Mouse (Mus musculus) adrenal gland, postnatal 4 days (tissue): ENCODE data around the gene Rap1gap. TPM values are rescaled to one million over a fixed set of nuclear protein-coding genes. Genes with fewer than 3 reads are reported as not detected.
A peak's percentile ranks its signal among the peaks of the same experiment; 100 is the strongest.

Experiments used
- DNase-seq, 2 experiments: peaks; one replicate each; pipeline ENCODE4 v3.0.0; 2021 to 2022; ENCODE audit warnings: low spot score in 2 of 2, mixed read lengths in 2 of 2
- total RNA-seq, 2 experiments: library from RNA; stranded (reverse); gene quantifications; 2 replicates each; pipeline ENCODE4 v1.2.3; 2021

Gene Rap1gap
- total RNA-seq, 2 experiments from 2014 or later, result 83.5 to 96.1 TPM

DNA sequence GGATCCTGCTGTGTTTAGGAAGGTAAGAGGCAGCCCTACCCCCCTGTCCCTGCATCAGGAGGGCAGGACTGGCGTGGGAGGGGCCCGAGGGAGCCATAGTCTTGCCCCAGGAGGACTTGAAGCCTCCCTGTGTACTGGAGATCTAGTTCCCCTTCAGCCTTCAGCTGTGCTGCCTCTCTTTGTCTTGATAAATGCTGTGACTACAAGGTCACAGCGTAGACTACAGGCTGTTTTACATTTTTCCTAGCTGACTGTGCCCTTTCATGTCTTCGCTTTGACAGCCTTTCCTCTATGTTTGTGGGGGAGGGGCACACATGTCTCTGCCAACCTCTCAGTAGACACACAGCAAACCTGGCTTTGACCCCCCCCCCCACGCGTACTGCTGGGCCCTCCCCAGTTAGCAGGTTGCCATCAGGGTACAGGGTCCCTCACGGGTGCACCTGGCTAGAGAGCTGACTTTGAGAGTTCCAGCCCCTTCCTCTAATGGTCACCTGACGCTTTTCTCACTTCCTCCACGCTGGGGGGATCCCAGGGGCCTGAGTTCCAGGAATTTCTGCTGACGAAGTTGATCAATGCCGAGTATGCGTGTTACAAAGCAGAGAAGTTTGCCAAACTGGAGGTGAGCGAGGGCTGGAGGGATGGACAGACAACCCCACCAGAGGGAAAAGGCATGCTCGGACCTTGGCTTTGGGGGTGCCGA, 55.0 kb downstream of the Rap1gap start:
- no peak for DNase-seq

GRCm38 (mm10) chr4:137721563-137721962, 57.0 kb downstream of the Rap1gap start:
- no peak for DNase-seq

GRCm38 (mm10) chr4:137722230-137722629, 57.7 kb downstream of the Rap1gap start:
- no peak for DNase-seq

DNA sequence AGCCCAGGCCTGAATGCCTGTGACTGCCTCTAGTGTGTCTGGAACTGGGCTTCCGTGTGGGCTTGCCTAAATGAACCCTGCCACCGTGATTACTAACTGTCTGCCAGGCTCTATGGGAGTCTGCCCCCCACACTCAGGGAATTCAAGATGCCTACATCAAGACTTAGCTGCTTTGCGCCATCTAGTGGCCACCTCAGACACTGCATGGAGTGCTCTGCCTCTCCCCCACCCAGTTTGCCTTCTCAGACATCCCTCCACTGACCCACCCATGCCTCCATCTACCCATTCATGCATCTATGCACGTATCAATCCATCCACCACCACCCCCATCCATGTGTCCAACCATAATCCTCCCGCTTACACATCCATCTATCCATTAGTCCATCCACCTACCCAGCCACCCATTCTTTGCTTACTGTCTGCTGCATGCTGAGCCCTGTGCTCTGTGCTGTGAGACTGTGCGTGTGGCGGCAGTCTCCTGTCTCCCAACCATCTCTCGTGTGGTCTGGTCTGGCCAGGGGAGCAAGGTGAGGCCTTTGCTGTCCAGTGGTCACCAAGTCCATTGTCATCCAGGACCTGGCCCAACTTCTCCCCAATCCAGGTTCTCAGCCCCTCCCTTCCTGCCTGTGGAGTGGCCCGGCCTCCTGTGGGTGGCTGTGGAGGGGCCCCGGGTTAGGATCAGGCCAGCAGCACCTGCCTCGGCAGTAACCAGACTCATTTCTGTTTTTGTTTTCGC, 58.3 kb downstream of the Rap1gap start:
- DNase-seq, result peak in 1 of 2 experiments; percentile 55

- DNase-seq, result no peak
Observed at GRCm38 (mm10) chr4:137723527-137723926, 59.0 kb downstream of the Rap1gap start.

- no peak for DNase-seq
Observed at GRCm38 (mm10) chr4:137724212-137724611, 59.7 kb downstream of the Rap1gap start.

DNA sequence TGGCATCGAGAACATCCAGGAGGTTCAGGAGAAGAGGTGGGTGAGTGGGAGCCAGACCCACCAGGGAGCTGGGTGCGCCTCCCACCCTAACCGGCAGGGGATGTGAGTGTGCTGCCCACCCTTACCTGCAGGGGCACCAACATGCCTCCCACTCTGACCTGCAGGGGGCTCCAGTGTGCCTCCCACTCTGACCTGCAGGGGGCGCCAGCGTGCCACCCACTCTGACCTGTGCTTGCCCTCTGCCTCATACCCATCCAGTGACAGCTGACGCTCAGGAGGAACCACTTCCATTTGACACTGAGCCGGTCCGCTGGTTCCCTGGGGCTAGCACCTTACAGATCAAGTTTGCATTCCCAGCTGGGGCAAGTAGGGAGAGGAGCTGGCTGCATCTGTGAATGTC, 60.2 kb downstream of the Rap1gap start:
- peak; percentile 55 to 62 for DNase-seq

DNA sequence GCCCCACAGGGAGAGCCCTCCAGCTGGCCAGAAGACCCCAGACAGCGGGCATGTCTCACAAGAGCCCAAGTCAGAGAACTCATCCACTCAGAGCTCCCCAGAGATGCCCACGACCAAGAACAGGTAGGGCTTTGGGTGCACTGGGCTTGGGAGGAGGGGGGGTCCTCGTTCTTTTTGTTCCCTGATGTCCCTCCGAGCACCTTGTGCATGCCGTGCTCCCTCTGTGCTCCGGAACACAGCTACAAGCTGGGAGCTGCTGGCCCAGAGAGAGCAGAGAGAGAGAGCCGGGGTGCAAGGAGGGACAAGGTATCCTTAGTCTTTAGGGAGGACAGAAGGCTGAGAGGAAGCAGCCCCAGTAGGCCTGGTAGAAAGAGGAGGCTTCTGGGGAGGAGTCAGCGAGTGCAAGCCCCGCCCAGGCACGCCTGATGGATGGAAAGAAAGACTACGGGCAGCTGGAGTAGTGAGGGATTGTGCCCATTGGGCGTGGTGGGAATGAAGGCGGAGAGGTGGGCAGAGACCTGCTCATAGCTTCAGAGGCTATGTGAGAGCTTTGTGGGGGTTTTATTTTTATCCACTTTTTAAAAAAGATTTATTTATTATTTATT, 61.1 kb downstream of the Rap1gap start:
- no peak for DNase-seq

DNA sequence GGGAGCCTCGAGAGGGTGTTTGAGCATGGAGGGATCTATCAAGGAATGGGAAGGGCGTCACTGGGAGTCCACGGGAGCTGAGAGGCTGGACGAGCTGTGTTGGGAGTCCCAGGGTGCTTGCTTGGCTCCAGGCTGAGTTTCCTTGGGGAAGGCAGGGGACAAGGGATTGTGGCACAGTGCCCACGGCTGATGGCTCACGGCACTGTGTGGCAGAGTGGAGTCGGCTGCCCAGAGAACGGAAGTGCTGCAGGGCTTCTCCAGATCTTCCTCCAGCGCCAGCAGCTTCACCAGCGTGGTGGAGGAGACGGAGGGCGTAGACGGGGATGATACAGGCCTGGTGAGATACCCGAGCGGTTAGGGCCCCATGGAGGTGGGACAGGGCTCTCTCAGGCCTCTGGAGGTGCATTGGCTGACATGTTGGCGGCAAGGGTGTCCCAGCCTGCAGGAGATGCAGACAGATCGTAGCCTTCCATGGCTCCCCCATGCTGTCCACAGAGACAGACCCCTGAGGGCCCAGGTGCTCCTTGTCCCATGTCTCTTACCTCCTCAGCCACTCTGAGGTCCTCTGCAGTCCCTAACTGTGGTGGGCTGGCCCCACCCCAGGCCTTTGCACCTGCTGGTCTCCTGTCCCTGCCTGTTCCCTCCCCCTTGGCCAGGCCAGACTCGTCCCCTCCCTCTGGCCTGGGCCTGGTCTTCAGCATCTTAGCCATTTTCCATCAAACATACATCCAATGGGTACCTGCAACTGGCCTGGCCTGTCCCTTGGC, 62.4 kb downstream of the Rap1gap start:
- no peak for DNase-seq

GRCm38 (mm10) chr4:137727506-137728187, 63.1 kb downstream of the Rap1gap start:
- no peak for DNase-seq

DNA sequence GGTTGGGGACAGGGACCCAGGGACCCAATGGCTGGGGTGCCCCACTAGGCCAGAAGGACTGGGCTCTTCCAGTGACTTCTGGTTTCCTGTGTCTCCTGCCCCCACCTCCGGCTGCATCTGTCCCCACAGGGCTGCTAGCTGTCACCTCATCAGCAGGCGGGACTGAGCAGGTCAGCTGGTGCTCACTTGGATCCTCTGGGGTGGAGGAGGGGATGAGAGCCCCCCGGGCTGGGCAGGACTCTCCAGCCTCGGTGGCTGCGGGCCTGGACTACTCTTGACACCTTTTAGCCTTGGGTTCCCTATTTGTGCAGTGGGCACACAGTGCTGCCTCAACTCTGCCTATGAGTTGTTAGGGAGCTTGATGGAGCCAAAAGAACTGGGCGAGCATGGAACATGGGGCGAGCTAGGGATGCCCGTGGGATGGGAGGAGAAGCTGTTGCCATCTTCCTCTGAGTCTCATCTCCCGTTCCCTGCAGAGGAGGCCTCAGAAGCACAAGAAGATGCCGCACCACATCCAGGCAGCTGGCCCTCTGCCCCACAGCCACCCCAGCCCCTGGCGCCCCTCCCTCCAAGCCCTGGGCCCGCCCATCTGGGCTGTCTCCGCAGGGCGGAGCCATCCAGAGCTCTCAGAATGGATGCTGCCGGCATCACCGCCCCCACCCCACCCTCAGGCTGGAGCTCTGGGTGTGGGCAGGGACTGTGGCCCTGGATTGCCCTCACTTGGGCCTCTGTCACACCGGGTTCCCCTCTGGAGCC, 64.1 kb downstream of the Rap1gap start:
- no peak for DNase-seq

DNA sequence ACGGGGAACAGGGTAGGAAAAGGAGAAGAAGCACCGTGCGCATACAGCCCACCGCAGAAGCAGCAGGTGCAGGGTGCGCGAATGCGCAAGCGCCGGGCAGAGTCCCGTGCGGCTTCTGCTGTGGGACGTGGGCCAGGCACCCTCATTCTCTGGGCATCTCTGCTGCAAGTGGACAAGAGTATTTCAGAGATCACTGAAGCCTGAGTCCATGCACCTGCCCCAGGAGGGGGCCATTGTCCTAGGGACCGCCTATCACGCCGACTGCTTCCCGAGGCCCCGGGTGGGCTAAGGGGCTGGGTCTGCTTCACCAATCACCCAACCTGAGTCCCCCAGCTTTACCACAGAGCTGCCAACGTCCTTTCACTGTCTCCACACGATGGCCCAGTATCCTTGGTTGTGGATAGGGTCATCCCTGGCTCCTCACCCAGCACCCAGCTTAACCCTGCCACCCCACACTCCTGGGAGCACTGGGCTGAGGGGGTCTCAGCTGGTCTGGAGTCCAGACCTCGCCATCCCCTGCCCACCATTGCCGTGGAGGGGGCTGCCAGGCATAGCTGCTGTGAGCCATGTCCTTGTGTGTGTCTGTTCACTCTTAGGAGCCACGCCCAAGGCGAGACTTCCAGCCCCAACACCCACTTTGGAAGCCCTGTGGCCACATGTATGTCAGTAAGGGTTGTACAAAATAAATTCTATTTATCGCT, 64.8 kb downstream of the Rap1gap start:
- no peak for DNase-seq

- DNase-seq, result peak; percentile 80 to 85
Observed at GRCm38 (mm10) chr4:137730134-137730533, 65.6 kb downstream of the Rap1gap start.

GRCm38 (mm10) chr4:137730757-137731156, 66.2 kb downstream of the Rap1gap start:
- no peak for DNase-seq

- DNase-seq, result no peak
Observed at GRCm38 (mm10) chr4:137731891-137732290, 67.4 kb downstream of the Rap1gap start.

DNA sequence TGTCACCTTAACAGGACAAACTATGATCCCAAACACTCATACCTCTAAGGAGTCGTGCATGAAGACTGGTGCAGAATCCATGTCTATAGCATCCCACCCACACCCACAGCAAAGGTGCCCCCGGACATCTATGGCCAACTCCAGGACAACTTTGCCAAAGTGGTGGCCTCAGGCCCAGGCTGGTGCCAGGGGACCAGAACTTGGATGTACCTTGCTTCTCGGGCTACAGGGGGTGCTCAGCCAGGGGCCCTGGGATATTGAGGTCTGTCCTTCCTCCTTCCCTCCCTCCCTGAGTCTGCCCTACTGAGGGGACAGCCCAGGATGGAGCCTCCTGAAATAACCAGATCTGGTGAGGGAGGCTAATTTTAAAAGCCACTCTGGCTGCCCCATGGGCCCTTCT, 67.8 kb downstream of the Rap1gap start:
- DNase-seq, result no peak

DNA sequence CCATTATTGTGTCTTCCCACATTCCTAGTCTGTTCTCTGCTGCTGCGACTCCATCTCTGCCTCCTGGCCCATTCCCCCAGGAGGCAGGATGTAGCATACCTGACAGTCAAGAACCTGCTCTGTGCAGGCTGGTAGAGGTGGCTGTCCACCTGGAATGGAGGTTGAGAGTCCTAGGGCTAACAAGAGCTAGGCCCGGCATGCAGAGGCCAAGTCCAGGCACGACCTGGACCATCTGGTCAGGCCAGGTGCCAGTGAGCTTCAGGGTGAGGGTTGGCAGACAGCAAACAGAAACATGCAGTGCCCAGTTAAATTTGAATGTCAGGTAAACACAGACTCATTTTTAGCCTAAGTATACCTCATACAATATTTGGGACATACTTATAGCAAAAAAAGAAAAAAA, 68.4 kb downstream of the Rap1gap start:
- no peak for DNase-seq

DNA sequence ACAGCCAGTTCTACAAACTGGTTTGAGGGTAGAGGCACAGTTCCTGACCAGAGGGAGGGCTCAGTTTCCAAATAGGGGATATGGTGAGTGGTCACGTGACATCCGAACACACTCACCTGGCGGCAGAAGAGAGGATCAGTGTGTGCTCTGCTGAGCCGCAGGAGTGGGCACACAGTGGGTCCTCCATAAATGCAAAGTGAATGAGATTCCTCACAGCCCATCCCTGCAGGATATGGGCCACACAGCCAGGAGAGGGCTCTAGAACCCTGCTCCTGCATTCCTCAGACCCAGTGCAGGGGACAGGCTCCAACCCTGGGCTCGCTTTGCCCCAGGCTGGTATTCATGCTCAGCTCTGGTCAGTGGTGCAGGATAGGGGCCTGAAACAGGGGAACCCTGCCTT, 68.9 kb downstream of the Rap1gap start:
- DNase-seq, result no peak

DNA sequence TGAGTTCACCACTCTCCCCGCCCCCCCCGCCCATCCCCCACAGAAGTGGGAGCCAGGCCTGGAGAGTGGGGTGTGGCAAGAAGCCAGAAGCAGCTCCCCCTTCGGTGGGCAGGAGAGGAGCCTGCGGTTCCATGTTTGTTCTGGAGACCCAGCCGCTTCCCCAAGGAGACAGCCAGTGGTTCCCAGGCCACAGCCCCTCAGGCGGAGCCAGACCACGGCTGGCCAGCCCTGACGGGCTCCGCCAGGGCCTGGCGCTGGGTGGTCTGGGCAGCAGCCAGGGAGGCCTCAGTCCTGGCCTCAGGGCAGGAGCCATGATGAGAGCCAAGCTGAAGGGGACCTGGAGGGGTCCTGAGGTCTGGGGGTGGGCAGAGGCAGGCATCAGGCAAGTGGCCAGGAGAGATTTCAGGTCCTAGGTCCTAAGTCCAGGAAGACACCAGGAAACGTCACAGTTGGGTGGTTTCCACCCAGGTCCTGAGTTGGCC, 71.7 kb downstream of the Rap1gap start:
- no peak for DNase-seq
